Mouse (Mus musculus) cortical plate, adult 2 months (tissue): ENCODE measurements at regions not wholly inside any gene's neighbourhood (a gene's known extent, or its start where the extent isn't known, plus 50 kb on each side); places are given as distances from the start of the nearest gene placed in this dataset.
A peak's percentile ranks its signal among the peaks of the same experiment; 100 is the strongest.

ENCODE experiments used
- H3K27ac ChIP-seq: fragments of 200-500 bp; 2 replicates; pipeline ENCODE4 v1.5.1; 2012; ENCODE audit warnings: low read length, control low read depth, inconsistent platforms; ENCODE audit not compliant: insufficient read depth
- H3K4me1 ChIP-seq: fragments of 200-500 bp; 2 replicates; pipeline ENCODE4 v1.6.1; 2011; ENCODE audit warnings: low read length; ENCODE audit not compliant: control insufficient read depth, insufficient read depth
- H3K4me3 ChIP-seq: fragments of 200-500 bp; 2 replicates; pipeline ENCODE4 v1.5.1; 2011; ENCODE audit warnings: mild to moderate bottlenecking, low read length, control low read depth; ENCODE audit not compliant: insufficient read depth
- CTCF ChIP-seq: fragments of 200-500 bp; IDR thresholded peaks from 2 replicates; pipeline ENCODE4 v1.5.1; 2011; ENCODE audit warnings: mild to moderate bottlenecking, control low read depth, low read length; ENCODE audit not compliant: insufficient read depth; ENCODE audit errors: extremely low read depth
- POLR2A ChIP-seq: fragments of 200-500 bp; IDR thresholded peaks from 2 replicates; pipeline ENCODE4 v1.6.1; 2011; ENCODE audit warnings: mild to moderate bottlenecking, low read length, control low read depth; ENCODE audit not compliant: insufficient read depth; ENCODE audit errors: extremely low read depth

DNA sequence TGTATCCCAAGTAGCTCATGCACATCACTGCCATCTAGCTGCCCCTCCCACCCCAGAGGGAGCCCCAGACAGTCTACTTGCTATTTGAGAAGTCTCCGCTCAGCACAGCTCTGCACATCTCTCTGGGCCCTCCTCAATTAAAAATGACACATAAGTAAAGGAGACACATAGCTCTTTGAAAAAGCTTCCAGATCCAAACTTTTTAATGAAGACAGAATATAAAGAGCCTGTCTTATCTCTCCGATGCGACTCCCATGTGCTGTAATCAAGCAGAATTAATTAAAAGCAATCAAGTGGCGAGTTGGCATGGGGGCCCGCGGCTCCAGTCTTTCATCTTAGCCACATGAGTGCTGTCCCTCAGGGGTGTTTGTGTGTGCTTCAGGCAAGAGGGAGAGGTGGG, 144.6 kb upstream of the Gjb5 start:
- Histone ChIP-seq H3K4me1 (no peaks in the 10 kb centered on the region), H3K4me3 (no peak overlapping the region), H3K27ac (no peak overlapping the region)
- no peak for TF ChIP-seq POLR2A
- no peak for TF ChIP-seq CTCF

DNA sequence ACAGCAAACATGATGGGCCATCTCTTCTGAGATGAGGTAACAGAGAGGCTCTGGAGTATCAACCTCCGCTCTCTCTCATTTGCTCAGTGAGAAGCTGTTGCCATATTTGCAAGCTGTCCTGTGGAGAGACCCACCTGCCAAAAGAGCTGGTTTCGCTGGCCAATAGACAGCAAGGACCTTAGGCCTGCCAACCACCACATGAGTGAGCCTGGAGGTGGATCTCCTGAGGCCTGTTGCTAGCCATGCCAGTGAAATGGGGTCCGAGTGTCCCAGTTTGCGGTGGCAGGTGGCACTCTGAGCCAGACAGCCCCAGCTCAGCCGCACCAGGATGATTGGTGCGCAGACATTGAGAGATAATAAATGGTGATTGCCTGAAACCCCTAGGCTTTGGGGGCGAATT, 143.9 kb upstream of the Gjb5 start:
- H3K27ac ChIP-seq = no peak overlapping the region
- TF ChIP-seq CTCF = no peak
- no peak for TF ChIP-seq POLR2A
- no peaks in the 10 kb centered on the region for H3K4me1 ChIP-seq
- no peak overlapping the region for H3K4me3 ChIP-seq

DNA sequence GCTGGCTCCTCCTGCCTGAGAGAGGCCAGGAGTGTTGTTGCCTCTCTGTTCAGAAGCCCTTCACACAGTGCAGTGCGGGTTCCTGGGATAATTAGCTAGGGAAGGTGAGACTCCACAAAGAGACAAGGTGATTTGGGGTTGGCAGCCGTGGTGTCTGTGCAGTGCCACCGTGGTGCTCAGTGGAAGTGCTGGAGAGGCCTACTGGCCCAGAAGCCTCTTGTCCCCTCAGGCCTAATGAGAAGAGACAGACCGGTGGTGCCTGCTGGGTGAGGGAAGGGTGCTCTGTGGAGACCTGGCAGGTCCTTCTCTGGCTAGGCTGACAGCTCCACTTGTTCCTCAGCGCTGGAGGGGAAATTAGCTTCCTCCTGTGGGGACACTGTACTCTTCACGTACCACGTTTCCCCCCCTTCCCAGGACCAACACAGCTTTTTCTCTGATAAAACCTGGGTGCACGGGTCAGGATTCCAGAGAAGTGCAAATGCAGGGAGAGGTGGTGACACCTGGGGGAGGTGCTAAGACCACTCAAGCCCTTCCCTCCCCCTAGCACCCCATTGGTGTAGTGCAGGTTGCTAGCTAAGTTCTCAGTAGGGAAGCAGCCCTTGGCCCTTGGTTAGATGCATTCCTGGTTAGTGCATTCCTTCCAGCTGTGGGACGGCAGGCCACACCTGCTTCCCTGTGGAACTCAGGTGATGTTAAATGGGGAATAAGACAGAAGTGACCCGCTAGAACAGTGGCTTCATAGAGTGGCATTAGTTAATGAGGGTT, 129.2 kb upstream of the Gjb5 start:
- Histone ChIP-seq H3K4me1 (peaks cover 1% of the 10 kb centered on the region; the same call in 1 of the 2 replicates), H3K27ac (no peak overlapping the region), H3K4me3 (no peak overlapping the region)
- TF ChIP-seq POLR2A = no peak
- no peak for TF ChIP-seq CTCF

DNA sequence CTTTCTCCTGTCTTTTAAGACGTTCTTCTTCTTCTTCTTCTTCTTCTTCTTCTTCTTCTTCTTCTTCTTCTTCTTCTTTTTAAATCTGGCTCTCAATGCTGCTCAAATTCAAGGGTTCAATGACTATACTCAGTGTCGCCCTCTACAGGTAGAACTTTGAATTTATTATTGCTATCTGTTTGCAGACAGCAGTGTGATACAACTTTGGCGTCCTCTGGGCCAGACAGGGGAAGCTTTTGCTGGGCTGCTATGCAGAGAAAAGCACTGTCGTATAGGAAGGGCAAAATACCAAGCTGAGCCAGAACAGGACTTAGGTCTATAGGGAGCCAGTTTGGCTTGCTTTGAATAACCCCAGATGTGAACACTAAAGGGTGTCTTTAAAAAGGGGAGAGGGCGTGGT, 127.3 kb upstream of the Gjb5 start:
- Histone ChIP-seq H3K4me1 (peaks cover 1% of the 10 kb centered on the region; the same call in 1 of the 2 replicates), H3K27ac (no peak overlapping the region), H3K4me3 (no peak overlapping the region)
- 0 out of 2 replicates have a peak, but pooled peaks have one; percentile 10 for TF ChIP-seq CTCF
- TF ChIP-seq POLR2A = no peak

DNA sequence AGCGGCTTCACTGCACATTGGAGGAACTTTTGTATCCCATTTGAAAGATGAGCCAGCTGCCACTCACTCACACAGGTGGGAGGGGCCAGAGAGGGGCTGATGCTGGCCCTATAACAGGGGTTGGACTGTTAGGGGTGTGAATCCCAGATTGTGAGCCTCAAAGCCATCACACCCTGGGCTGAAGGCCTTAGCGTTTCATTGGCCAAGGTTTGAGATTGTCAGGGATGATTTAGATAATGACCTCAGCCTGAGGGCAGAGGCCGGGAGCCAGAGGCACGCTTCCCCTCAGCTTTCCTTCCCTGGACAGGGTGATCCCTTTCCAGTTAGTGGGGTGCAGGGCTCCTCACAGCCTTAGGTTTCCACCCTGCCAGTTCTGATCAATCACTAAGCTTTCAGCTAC, 124.5 kb upstream of the Gjb5 start:
- Histone ChIP-seq H3K4me3 (no peak overlapping the region), H3K4me1 (no peaks in the 10 kb centered on the region), H3K27ac (no peak overlapping the region)
- TF ChIP-seq CTCF (no peak), POLR2A (no peak)

DNA sequence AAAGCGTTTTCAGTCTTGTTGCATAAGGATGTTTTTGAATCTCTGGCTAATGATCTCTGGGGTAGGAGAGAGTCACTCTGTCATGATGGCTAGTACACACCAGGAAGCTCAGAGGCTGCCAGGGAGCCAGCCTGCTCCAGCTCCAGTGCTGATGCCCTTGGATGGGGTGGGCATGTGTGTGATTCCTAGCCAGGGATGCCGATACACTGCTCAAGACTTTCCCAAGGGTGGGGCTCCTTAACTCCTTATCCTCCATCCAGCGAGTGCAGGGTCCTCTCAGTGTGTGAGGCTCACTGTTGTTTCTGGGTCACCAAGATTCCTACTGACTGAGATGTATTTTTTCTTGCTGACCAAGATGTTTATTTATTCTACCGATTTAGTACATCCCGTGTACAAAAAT, 122.4 kb upstream of the Gjb5 start:
- H3K4me1 ChIP-seq = no peaks in the 10 kb centered on the region
- H3K27ac ChIP-seq = no peak overlapping the region
- no peak overlapping the region for H3K4me3 ChIP-seq
- TF ChIP-seq POLR2A (no peak), CTCF (no peak)

DNA sequence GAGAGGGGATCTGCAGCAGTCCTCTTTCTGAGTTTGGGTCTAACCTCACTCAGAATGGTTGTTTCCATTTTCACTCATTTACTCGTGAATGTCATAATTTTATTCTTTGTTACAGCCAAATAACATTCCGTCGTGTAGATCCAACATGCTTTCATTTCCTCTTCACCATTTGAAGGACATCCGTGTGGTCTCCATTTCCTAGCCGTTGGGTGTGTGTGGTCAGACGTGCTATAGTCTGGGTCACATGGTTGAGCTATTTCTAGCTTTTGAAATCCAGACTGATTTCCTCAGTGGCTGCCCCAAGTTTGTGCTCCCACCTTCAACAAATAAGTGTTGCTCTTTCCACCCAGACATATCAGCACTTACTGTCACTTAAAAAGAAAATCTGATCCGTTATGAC, 111.9 kb upstream of the Gjb5 start:
- no peaks in the 10 kb centered on the region for H3K4me1 ChIP-seq
- TF ChIP-seq CTCF (no peak), POLR2A (no peak)
- H3K4me3 ChIP-seq = no peak overlapping the region
- H3K27ac ChIP-seq = no peak overlapping the region

DNA sequence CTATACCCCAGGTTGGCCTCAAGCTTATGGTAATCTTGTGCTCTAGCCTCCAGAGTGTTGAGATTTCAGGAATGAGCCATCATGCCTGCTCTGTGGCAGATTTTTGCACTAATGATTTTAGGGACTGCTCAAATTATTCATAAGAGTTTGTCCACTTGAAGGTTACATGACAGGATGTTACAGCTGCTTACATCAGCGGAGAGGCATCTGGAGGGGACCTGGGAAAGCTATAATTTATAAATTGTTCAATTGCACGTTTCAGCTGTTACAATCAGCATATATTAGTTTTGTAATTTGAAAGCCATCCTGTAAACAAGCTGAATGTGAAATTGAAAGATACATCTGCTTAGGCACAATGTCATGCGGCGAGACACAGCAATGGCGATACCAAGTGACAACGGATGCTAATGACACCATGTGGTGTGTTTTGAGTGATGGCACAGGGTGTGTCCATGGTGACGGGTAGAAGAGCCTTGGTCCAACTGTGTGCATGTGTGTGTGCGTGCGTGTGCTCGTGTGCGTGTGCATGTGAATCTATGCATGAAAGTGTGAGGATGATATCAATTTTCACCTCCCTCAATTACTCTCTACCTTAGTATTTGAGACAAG, 96.6 kb upstream of the Gjb5 start:
- no peak overlapping the region for H3K27ac ChIP-seq
- TF ChIP-seq POLR2A (no peak), CTCF (no peak)
- no peak overlapping the region for H3K4me3 ChIP-seq
- H3K4me1 ChIP-seq = peaks cover 1% of the 10 kb centered on the region; the same call in 1 of the 2 replicates

DNA sequence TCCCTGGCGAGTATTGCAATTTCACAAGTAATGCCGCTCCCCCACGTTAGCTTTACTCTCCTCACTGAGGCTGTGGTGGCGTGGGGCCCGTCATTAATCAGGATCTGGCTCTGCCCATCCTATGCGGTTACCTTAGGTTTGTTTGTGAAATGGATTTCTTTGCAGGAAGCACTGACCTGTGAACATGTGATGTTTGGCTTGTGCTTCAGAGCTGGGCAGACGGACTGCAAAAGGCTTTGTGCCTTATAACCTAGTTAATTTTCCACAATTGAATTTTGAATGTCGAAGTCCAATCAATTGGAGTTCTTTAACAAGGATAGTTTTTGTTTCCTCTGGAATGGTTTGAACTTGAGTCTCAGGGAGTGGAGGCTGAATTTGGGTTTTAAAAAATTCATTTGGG, 94.1 kb upstream of the Gjb5 start:
- H3K27ac ChIP-seq = no peak overlapping the region
- H3K4me3 ChIP-seq = no peak overlapping the region
- peaks cover 1% of the 10 kb centered on the region; the same call in 1 of the 2 replicates for H3K4me1 ChIP-seq
- no peak for TF ChIP-seq POLR2A
- no peak for TF ChIP-seq CTCF

DNA sequence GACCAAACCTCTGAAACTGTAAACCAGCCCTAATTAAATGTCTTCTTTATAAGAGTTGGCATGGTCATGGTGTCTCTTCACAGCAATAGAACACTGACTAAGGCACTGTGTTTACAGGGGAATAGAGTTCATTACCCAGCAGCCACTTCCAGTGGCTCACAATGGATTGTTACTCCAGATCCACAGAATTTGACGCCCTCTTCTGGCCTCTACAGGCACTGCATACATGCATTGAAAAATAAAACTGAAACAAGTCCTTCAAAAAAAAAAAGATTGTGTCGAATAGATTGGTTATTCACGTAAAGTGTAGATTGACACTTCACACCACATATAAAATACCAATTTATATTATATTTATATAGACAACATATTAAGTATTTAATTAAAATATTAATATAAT, 87.3 kb upstream of the Gjb5 start:
- TF ChIP-seq POLR2A = no peak
- TF ChIP-seq CTCF = no peak
- no peak overlapping the region for H3K4me3 ChIP-seq
- no peak overlapping the region for H3K27ac ChIP-seq
- H3K4me1 ChIP-seq = no peaks in the 10 kb centered on the region; the same call in 1 of the 2 replicates
